ENCODE assay signal across 19 mouse cellular contexts in the genomic region with DNA sequence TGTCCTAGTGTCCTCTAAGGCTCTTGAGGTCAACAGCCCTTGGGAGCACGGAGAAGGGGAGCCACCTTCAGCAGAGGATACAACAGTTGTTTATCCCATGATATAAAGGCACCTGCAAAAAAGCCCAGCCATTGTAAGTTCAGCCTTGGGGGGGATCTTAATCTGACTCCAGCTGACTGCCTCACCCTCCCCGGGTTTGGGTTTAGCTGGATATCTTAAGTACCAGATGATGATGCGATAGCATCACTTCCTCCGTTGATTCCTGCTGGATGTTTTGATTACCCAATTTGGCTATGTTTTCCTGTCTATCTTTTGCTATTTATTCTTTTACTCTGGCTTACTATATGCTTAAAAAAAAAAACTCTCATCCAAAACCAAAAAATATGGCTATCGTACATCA. TPM values are rescaled to one million over a fixed set of nuclear protein-coding genes. Genes with fewer than 3 reads are reported as not detected.
"Had no signal": no experiment of that assay in that cellular context is flagged by ENCODE, and none has a peak within 500 bp of the region (broad histone marks: within the 10 kb centered on the region; RNA-seq: fewer than 3 reads in every experiment).

No protein-coding gene starts in this region.

- H3K9me3 ChIP-seq: neural tube, embryonic 12.5 days; neural tube, embryonic 13.5 days; neural tube, embryonic 15.5 days; stomach, embryonic 15.5 days had no signal

- H3K36me3 ChIP-seq: neural tube, embryonic 12.5 days; neural tube, embryonic 13.5 days; neural tube, embryonic 15.5 days; stomach, embryonic 15.5 days had no signal

- H3K4me1 ChIP-seq: stomach, embryonic 15.5 days had no signal

- DNase-seq: retina, postnatal 1 day; right cerebral cortex, adult 18-20 months; right cerebral cortex, postnatal 14 days; right cerebral cortex, postnatal 25 days; right cerebral cortex, postnatal 4 days; spleen, adult 18-20 months; thymus, adult 18-20 months; thymus, adult 2 months; thymus, postnatal 14 days; thymus, postnatal 25 days; thymus, postnatal 36 days; thymus, postnatal 4 days had no signal

- H3K27me3 ChIP-seq: neural tube, embryonic 12.5 days; neural tube, embryonic 15.5 days had no signal

- H3K27ac ChIP-seq: neural tube, embryonic 12.5 days; neural tube, embryonic 13.5 days; neural tube, embryonic 15.5 days; stomach, embryonic 15.5 days; stomach, postnatal 0 days had no signal

- H3K9ac ChIP-seq: neural tube, embryonic 12.5 days; neural tube, embryonic 13.5 days; neural tube, embryonic 15.5 days; stomach, embryonic 15.5 days had no signal

- H3K4me3 ChIP-seq: neural tube, embryonic 12.5 days; neural tube, embryonic 13.5 days; neural tube, embryonic 15.5 days; stomach, embryonic 15.5 days had no signal

RNA-seq across cellular contexts. Expression of gene Scube2, which starts 5.8 kb away (rescaled TPM):
- total RNA-seq: neutrophil, adult 5-6 weeks had no signal
- polyA plus RNA-seq: thymus, postnatal 0 days had no signal
